Mouse (Mus musculus): ENCODE measurements at regions not wholly inside any gene's neighbourhood (a gene's known extent, or its start where the extent isn't known, plus 50 kb on each side); places are given as distances from the start of the nearest gene placed in this dataset.

DNA sequence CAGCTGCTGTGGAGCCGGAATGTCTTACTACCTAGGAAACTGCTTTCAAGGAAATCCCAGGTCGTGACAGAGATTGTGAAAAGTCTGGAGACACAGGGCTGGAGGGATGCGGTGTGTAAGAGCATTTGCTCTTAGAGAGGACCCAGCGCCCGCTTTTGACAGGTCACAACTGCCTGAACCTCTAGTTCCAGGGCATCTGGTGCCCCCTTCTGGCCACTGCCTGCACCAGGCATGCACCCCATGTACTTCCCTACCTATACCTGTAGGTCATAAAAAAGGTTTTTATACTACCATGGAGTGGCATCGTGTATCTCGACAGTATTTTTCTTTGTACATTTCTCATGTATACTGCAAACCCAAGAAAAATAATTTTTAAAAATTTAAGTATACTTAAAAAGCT lies 314.0 kb downstream of the Bbx start:
- Histone ChIP-seq H3K9me3 (replicated peaks; ENCODE audit: control insufficient read depth, low read length) (no peaks in the 10 kb centered on the region), H3K27me3 (ENCODE audit: control insufficient read depth, insufficient read depth, low read length) (no peaks in the 10 kb centered on the region), H3K9ac (replicated peaks; ENCODE audit: low read length) (no peak overlapping the region), H3K4me3 (ENCODE audit: low read depth, low read length) (no peak overlapping the region), H3K4me1 (ENCODE audit: control insufficient read depth, insufficient read depth, low read length) (no peaks in the 10 kb centered on the region), H3K36me3 (replicated peaks; ENCODE audit: control insufficient read depth, insufficient read depth, low read depth, low read length) (no peaks in the 10 kb centered on the region), H3K27ac (replicated peaks; ENCODE audit: low read depth, low read length) (no peak overlapping the region), H3K4me2 (ENCODE audit: low read depth, low read length) (no peak overlapping the region)
- no peak for ATAC-seq (replicated peaks; ENCODE audit: insufficient number of reproducible peaks, low FRiP score, low TSS enrichment, low read depth)
- WGBS = 89% methylated on average over 7 of the region's 7 CpGs
- DNase-seq (ENCODE audit: low spot score) = no peak

- no peaks in the 10 kb centered on the region for H3K36me3 ChIP-seq (replicated peaks; ENCODE audit: control insufficient read depth, insufficient read depth, low read depth, low read length)
- ATAC-seq (replicated peaks; ENCODE audit: insufficient number of reproducible peaks, low FRiP score, low TSS enrichment, low read depth) (no peak), DNase-seq (ENCODE audit: low spot score) (no peak)
- no peak overlapping the region for H3K9ac ChIP-seq (replicated peaks; ENCODE audit: low read length)
- no peaks in the 10 kb centered on the region for H3K9me3 ChIP-seq (replicated peaks; ENCODE audit: control insufficient read depth, low read length)
- H3K4me2 ChIP-seq (ENCODE audit: low read depth, low read length) = no peak overlapping the region
- H3K4me1 ChIP-seq (ENCODE audit: control insufficient read depth, insufficient read depth, low read length) = no peaks in the 10 kb centered on the region
- no peaks in the 10 kb centered on the region for H3K27me3 ChIP-seq (ENCODE audit: control insufficient read depth, insufficient read depth, low read length)
- no peak overlapping the region for H3K27ac ChIP-seq (replicated peaks; ENCODE audit: low read depth, low read length)
- no peak overlapping the region for H3K4me3 ChIP-seq (ENCODE audit: low read depth, low read length)
- whole genome bisulfite sequencing = 57% methylated on average over 2 of the region's 2 CpGs
These were observed 309.7 kb downstream of the Bbx start for GRCm38 (mm10) chr16:50122460-50122859.

DNA sequence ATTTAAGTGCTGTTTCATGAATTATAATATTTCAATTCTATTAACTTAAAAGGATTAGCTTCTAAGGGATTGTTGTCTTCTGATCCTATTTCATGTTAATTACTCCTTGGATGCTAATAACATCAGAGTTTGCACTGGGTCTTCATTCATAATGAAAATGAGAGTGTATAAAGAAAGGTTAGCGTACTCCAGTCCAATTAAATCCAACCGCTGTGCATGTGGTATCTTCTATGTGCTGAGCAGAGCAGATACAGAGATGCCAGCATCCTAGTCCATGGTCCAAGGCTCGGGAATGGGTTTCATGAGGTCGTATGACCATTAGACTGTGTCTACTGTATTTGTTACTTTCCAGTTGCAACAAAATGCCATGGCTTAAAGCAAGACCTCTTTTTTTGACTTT lies 307.5 kb downstream of the Bbx start:
- Histone ChIP-seq H3K27me3 (ENCODE audit: control insufficient read depth, insufficient read depth, low read length) (no peaks in the 10 kb centered on the region), H3K9me3 (replicated peaks; ENCODE audit: control insufficient read depth, low read length) (no peaks in the 10 kb centered on the region), H3K4me2 (ENCODE audit: low read depth, low read length) (no peak overlapping the region), H3K36me3 (replicated peaks; ENCODE audit: control insufficient read depth, insufficient read depth, low read depth, low read length) (no peaks in the 10 kb centered on the region), H3K9ac (replicated peaks; ENCODE audit: low read length) (no peak overlapping the region), H3K4me1 (ENCODE audit: control insufficient read depth, insufficient read depth, low read length) (no peaks in the 10 kb centered on the region), H3K4me3 (ENCODE audit: low read depth, low read length) (no peak overlapping the region), H3K27ac (replicated peaks; ENCODE audit: low read depth, low read length) (no peak overlapping the region)
- ATAC-seq (replicated peaks; ENCODE audit: insufficient number of reproducible peaks, low FRiP score, low TSS enrichment, low read depth) = no peak
- WGBS = 87% methylated on average over 4 of the region's 4 CpGs
- DNase-seq (ENCODE audit: low spot score) = no peak

GRCm38 (mm10) chr16:50125564-50125963 lies 306.6 kb downstream of the Bbx start:
- WGBS = 64% methylated on average over 5 of the region's 5 CpGs
- Histone ChIP-seq H3K36me3 (replicated peaks; ENCODE audit: control insufficient read depth, insufficient read depth, low read depth, low read length) (no peaks in the 10 kb centered on the region), H3K9ac (replicated peaks; ENCODE audit: low read length) (no peak overlapping the region), H3K27me3 (ENCODE audit: control insufficient read depth, insufficient read depth, low read length) (no peaks in the 10 kb centered on the region), H3K27ac (replicated peaks; ENCODE audit: low read depth, low read length) (no peak overlapping the region), H3K4me2 (ENCODE audit: low read depth, low read length) (no peak overlapping the region), H3K4me3 (ENCODE audit: low read depth, low read length) (no peak overlapping the region), H3K9me3 (replicated peaks; ENCODE audit: control insufficient read depth, low read length) (no peaks in the 10 kb centered on the region), H3K4me1 (ENCODE audit: control insufficient read depth, insufficient read depth, low read length) (no peaks in the 10 kb centered on the region)
- no peak for DNase-seq (ENCODE audit: low spot score)
- no peak for ATAC-seq (replicated peaks; ENCODE audit: insufficient number of reproducible peaks, low FRiP score, low TSS enrichment, low read depth)

- ATAC-seq (replicated peaks; ENCODE audit: insufficient number of reproducible peaks, low FRiP score, low TSS enrichment, low read depth) (no peak), DNase-seq (ENCODE audit: low spot score) (no peak)
- WGBS = 91% methylated on average over 2 of the region's 2 CpGs
- Histone ChIP-seq H3K9ac (replicated peaks; ENCODE audit: low read length) (no peak overlapping the region), H3K27ac (replicated peaks; ENCODE audit: low read depth, low read length) (no peak overlapping the region), H3K4me1 (ENCODE audit: control insufficient read depth, insufficient read depth, low read length) (no peaks in the 10 kb centered on the region), H3K36me3 (replicated peaks; ENCODE audit: control insufficient read depth, insufficient read depth, low read depth, low read length) (no peaks in the 10 kb centered on the region), H3K4me2 (ENCODE audit: low read depth, low read length) (no peak overlapping the region), H3K9me3 (replicated peaks; ENCODE audit: control insufficient read depth, low read length) (no peaks in the 10 kb centered on the region; the same call in 1 of the 2 replicates), H3K4me3 (ENCODE audit: low read depth, low read length) (no peak overlapping the region), H3K27me3 (ENCODE audit: control insufficient read depth, insufficient read depth, low read length) (no peaks in the 10 kb centered on the region)
These were observed 300.8 kb downstream of the Bbx start for GRCm38 (mm10) chr16:50131406-50131805.
